Mouse (Mus musculus) G1E (cell line): Measurements from ENCODE around the gene Tmem136.

Source experiments
- CTCF ChIP-seq: IDR thresholded peaks from 2 replicates; pipeline ENCODE4 v1.5.1; 2012; ENCODE audit warnings: low read depth, low read length, inconsistent platforms, mixed read lengths
- GATA1 ChIP-seq: IDR thresholded peaks from 2 replicates; pipeline ENCODE4 v1.6.1; 2012; ENCODE audit warnings: borderline replicate concordance, low read length, inconsistent platforms, mixed read lengths
- TAL1 ChIP-seq: conservative IDR thresholded peaks from 2 replicates; pipeline ENCODE4 v1.6.1; 2012; ENCODE audit warnings: low read depth, low read length, inconsistent platforms, mixed read lengths

DNA sequence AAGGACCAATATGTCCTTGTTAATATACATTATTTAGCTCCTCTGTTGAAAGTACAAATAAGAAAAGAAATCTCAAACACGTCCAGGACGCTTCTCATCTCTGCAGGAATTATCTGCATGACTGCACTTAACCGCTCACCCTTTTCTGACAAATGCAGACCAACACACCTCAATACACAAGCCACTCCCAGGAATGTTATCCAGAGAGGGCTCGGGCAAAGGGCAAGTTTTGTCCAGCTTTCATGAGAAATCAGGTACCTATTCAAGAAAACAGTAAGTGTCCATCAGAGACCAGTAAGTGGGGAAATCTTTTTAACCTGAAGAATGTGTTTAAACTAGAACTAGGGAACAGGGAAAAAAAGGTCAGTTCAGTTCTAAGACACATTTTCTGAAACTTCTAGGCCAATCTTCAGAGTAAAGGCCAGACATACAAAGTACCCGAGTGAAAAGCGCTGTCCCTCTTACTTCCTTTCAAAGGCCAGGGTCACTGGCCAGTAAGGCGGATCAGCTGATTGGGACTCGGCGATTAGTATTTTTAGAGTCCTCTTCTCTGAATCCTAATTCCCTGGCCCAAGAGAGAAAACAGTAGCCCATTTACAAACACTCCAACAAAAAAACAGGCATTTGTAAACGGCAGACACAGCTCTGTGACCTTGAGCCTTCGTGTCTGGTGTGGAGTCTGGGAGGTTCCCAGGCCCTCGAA, 788 bp downstream of the Tmem136 start:
- TF ChIP-seq CTCF (no peak), TAL1 (no peak), GATA1 (no peak)
